Mouse (Mus musculus) left cerebral cortex, postnatal 10 days (tissue): ENCODE measurements at regions not wholly inside any gene's neighbourhood (a gene's known extent, or its start where the extent isn't known, plus 50 kb on each side); places are given as distances from the start of the nearest gene placed in this dataset.
A peak's percentile ranks its signal among the peaks of the same experiment; 100 is the strongest.

Source experiments
- DNase-seq, 2 experiments: peaks; one replicate each; pipeline ENCODE4 v3.0.0; 2021 to 2022; ENCODE audit warnings: low spot score in 2 of 2, mixed read lengths in 1 of 2; ENCODE audit errors: extremely low spot score in 1 of 2
- intact Hi-C: fragments of 180-260 bp; cut with DNase I; formaldehyde crosslinking; loops from one replicate; pipeline ENCODE4 v1.15.1; 2025

DNA sequence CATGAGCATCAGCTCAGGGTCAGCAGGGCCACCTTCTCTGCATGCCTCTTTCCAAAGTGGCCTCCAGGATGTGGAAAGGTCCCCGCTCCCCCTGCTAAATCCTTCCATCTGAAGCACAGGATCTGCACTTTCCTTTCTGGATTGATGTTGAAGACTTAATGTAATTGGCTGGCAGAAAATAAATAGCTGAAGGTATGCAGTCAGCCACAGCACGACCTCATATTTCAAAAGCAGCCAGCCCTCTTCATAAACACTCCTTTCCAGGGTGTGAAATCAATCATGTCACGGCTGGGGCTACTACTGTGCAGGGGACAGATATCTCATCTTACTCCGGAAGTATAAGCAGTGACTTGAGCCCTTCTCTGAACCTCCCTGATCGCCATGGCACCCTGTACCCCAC, 132.9 kb upstream of the Tsc22d1 start:
- intact Hi-C loops = no loop called here
- no peak for DNase-seq

GRCm38 (mm10) chr14:76287768-76288167, 127.0 kb upstream of the Tsc22d1 start:
- intact Hi-C loops = no loop called here
- DNase-seq = no peak

DNA sequence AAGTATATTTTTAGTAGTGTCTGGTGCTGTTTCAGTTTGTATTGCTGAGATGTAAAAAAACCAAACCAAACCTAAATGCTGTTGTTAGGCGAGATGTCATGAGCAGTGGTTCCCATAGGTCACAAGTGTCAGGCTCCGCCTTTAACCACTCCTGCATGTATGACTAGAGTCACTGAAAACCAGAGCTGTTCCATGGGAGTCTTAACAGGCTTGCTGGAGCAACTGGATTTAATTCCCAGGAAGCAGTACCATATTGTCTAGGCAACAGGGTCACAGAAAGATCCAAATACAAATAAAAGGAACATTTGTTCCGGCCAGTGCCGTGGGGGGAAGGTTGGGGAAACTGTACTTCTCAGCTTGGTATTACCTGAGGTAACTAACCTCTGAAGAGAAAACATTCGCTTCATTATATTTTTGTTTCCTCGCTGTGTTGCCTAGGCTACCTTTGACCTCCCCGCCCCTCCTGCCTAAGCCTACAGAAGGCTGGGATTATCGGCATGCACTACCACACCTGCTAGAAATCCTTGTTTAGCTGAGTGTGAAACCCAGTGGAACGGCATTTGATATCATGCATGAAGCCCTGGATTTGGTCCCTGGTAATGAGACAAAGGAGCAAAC, 124.3 kb upstream of the Tsc22d1 start:
- DNase-seq = no peak
- intact Hi-C loops = no loop called here

- intact Hi-C loops = no loop called here
- no peak for DNase-seq
Measured at GRCm38 (mm10) chr14:76292211-76292610, 122.5 kb upstream of the Tsc22d1 start.

GRCm38 (mm10) chr14:76295411-76296169, 119.2 kb upstream of the Tsc22d1 start:
- intact Hi-C loops = no loop called here
- no peak for DNase-seq

DNA sequence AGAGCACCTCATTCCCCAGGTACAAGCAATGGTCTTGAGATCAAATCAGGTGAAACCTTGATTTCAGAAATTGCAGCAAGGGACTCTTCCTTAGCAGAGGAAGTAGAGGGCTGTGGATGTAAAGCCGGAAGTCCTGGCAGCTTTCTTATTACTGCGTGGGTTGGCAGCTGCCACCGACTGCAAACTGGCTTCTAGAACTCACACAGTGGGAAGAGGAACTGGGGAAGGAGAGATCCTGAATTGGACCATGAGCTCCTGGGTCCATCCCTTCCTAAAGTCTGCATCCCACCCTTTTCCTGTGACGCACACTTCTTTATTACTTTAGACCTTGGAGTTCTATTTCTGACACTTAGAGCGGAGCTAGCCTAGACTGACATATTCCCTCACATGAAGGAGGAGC, 116.9 kb upstream of the Tsc22d1 start:
- intact Hi-C loops = no loop called here
- no peak for DNase-seq

GRCm38 (mm10) chr14:76302322-76302991, 112.3 kb upstream of the Tsc22d1 start:
- intact Hi-C loops = no loop called here
- no peak for DNase-seq

GRCm38 (mm10) chr14:76307603-76308002, 107.2 kb upstream of the Tsc22d1 start:
- intact Hi-C loops = no loop called here

GRCm38 (mm10) chr14:76308188-76308812, 106.5 kb upstream of the Tsc22d1 start:
- no peak for DNase-seq
- intact Hi-C loops = no loop called here

More at GRCm38 (mm10) chr14:76307603-76308002, 107.2 kb upstream of the Tsc22d1 start:
- no peak for DNase-seq

GRCm38 (mm10) chr14:76309606-76310005, 105.2 kb upstream of the Tsc22d1 start:
- intact Hi-C loops = no loop called here

DNA sequence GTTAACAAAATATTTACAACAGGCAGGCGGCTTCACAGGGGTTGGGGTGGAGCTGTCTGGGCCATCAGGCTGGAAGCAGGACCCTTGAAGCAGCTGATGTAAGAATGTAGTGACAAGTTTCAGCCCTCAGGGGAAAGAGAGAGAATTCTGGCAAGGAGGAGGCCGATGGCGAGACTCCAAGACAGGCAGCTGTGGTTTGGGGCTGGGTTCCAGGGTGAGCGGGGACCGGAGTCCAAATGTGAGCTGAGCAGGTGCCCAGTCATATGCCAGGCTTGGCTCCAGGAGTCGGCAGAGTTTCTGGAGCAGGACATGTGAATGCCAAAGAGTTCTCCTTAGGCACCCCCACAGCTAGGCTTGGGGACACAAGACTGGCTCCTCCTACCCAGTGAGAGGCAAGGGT, 104.5 kb upstream of the Tsc22d1 start:
- intact Hi-C loops = no loop called here

More at GRCm38 (mm10) chr14:76309606-76310005, 105.2 kb upstream of the Tsc22d1 start:
- DNase-seq = no peak

DNA sequence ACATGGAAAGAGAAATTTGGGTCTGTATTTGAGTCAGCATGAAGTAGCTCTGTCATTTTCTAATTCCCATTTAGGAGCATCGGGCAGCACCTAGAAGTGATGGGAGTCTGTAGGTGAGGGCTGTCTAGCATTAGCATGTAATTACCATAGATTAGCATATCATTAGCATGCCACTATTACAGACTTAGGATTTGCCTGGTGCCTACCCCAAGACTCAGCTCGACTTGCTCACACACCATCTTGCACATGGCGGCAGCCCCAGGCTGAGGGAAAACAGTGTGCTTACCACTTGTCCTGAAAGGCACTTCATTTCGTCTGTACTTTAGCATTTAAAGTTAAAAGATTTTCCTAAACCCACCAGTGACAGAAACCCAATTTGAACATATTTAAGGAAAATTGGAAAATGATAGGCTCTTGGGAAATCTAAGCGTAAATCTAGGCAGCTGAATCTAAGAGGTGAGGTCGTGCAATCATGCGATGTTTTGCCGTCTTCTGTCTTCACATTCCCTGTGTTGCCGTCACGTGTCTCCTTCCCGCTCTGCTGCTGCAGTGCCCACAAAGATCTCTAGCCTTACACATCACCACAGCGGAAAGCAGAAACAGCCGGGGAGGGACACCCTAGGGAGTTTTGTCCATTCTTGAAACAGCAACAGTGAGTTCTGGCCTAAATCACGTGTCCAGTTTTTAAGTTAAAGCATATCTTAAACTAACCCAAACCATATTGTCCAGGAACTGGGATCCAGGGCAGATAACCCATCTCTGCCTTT, 101.2 kb upstream of the Tsc22d1 start:
- intact Hi-C loops = no loop called here
- no peak for DNase-seq

More for the DNA sequence above, 104.5 kb upstream of the Tsc22d1 start:
- DNase-seq = peak; percentile 67 to 81

GRCm38 (mm10) chr14:76318438-76318837, 96.3 kb upstream of the Tsc22d1 start:
- peak; percentile 18 to 55 for DNase-seq
- intact Hi-C loops = no loop called here

GRCm38 (mm10) chr14:76324246-76324645, 90.5 kb upstream of the Tsc22d1 start:
- intact Hi-C loops = no loop called here
- DNase-seq = no peak

- DNase-seq = no peak
- intact Hi-C loops = no loop called here
Measured at GRCm38 (mm10) chr14:76329983-76330382, 84.8 kb upstream of the Tsc22d1 start.

- intact Hi-C loops = no loop called here
- no peak for DNase-seq
Measured at GRCm38 (mm10) chr14:76331497-76332335, 83.0 kb upstream of the Tsc22d1 start.

GRCm38 (mm10) chr14:76332336-76332703, 82.4 kb upstream of the Tsc22d1 start:
- DNase-seq = no peak
- intact Hi-C loops = no loop called here

- DNase-seq = no peak
- intact Hi-C loops = no loop called here
Measured at GRCm38 (mm10) chr14:76340789-76341188, 74.0 kb upstream of the Tsc22d1 start.
